Mouse (Mus musculus) layer of hippocampus, adult 2 months (tissue): ENCODE measurements around the gene Grm7. TPM values are rescaled to one million over a fixed set of nuclear protein-coding genes. Genes with fewer than 3 reads are reported as not detected.

Experiments used
- DNase-seq, 2 experiments: peaks; one replicate each; pipeline ENCODE4 v3.0.0; 2022; ENCODE audit warnings: low spot score in 2 of 2
- H3K27ac ChIP-seq: fragments of 200-600 bp; 2 replicates; pipeline ENCODE4 v1.8.1; 2022
- H3K4me3 ChIP-seq: fragments of 200-600 bp; 2 replicates; pipeline ENCODE4 v1.8.1; 2022; ENCODE audit warnings: mild to moderate bottlenecking
- CTCF ChIP-seq: fragments of 200-600 bp; conservative IDR thresholded peaks from 2 replicates; pipeline ENCODE4 v1.8.1; 2022; ENCODE audit warnings: antibody characterized with exemption, mild to moderate bottlenecking, moderate library complexity
- total RNA-seq, 2 experiments: library from RNA; stranded (reverse); gene quantifications; 2 replicates each; pipeline ENCODE4 v1.2.3; 2021

The Grm7 gene
- total RNA-seq, 2 experiments from 2014 or later: 77.4 to 81.9 TPM

GRCm38 (mm10) chr6:111446228-111446627 is 800.8 kb downstream of the Grm7 start:
- DNase-seq: no peak
- TF ChIP-seq CTCF: no peak
- Histone ChIP-seq H3K27ac (no peak overlapping the region), H3K4me3 (no peak overlapping the region)

GRCm38 (mm10) chr6:111447851-111448250 is 802.5 kb downstream of the Grm7 start:
- no peak overlapping the region for H3K27ac ChIP-seq
- TF ChIP-seq CTCF: no peak
- no peak overlapping the region for H3K4me3 ChIP-seq
- no peak for DNase-seq

- TF ChIP-seq CTCF: no peak
- H3K27ac ChIP-seq: peak overlapping the region; percentile 2; the same call in 1 of the 2 replicates
- DNase-seq: no peak
- no peak overlapping the region for H3K4me3 ChIP-seq
Measured at GRCm38 (mm10) chr6:111449054-111449783, 803.8 kb downstream of the Grm7 start.

GRCm38 (mm10) chr6:111481866-111482265 is 836.5 kb downstream of the Grm7 start:
- TF ChIP-seq CTCF: no peak
- no peak for DNase-seq

GRCm38 (mm10) chr6:111486081-111486480 is 840.7 kb downstream of the Grm7 start:
- peak; percentile 56 to 72 for DNase-seq
- Histone ChIP-seq H3K27ac (peak overlapping the region; percentile 75), H3K4me3 (no peak overlapping the region)
- no peak for TF ChIP-seq CTCF

More at GRCm38 (mm10) chr6:111481866-111482265, 836.5 kb downstream of the Grm7 start:
- Histone ChIP-seq H3K4me3 (no peak overlapping the region), H3K27ac (peak overlapping the region; percentile 40)

GRCm38 (mm10) chr6:111487556-111487955 is 842.2 kb downstream of the Grm7 start:
- Histone ChIP-seq H3K27ac (no peak overlapping the region), H3K4me3 (no peak overlapping the region)
- DNase-seq: no peak
- TF ChIP-seq CTCF: no peak

- peak in 1 of 2 experiments; percentile 18 for DNase-seq
- no peak overlapping the region; the same call in 1 of the 2 replicates for H3K27ac ChIP-seq
- TF ChIP-seq CTCF: no peak
- H3K4me3 ChIP-seq: no peak overlapping the region
Measured at GRCm38 (mm10) chr6:111492166-111492565, 846.8 kb downstream of the Grm7 start.

GRCm38 (mm10) chr6:111499542-111499941 is 854.2 kb downstream of the Grm7 start:
- no peak for DNase-seq
- TF ChIP-seq CTCF: no peak
- no peak overlapping the region for H3K4me3 ChIP-seq
- no peak overlapping the region for H3K27ac ChIP-seq

GRCm38 (mm10) chr6:111510768-111511459 is 865.5 kb downstream of the Grm7 start:
- no peak for DNase-seq
- H3K27ac ChIP-seq: no peak overlapping the region
- H3K4me3 ChIP-seq: no peak overlapping the region
- no peak for TF ChIP-seq CTCF

GRCm38 (mm10) chr6:111512359-111512758 is 867.0 kb downstream of the Grm7 start:
- Histone ChIP-seq H3K27ac (no peak overlapping the region), H3K4me3 (no peak overlapping the region)
- no peak for TF ChIP-seq CTCF
- no peak for DNase-seq

GRCm38 (mm10) chr6:111521229-111521628 is 875.8 kb downstream of the Grm7 start:
- no peak overlapping the region for H3K4me3 ChIP-seq
- TF ChIP-seq CTCF: no peak
- peak in 1 of 2 experiments; percentile 22 for DNase-seq
- no peak overlapping the region for H3K27ac ChIP-seq

GRCm38 (mm10) chr6:111522122-111522521 is 876.7 kb downstream of the Grm7 start:
- Histone ChIP-seq H3K4me3 (no peak overlapping the region), H3K27ac (no peak overlapping the region)
- no peak for DNase-seq
- no peak for TF ChIP-seq CTCF

- no peak overlapping the region for H3K27ac ChIP-seq
- peak in 1 of 2 experiments; percentile 11 for DNase-seq
- H3K4me3 ChIP-seq: no peak overlapping the region
- TF ChIP-seq CTCF: no peak
Measured at GRCm38 (mm10) chr6:111529985-111530384, 884.6 kb downstream of the Grm7 start.
